Mouse (Mus musculus): ENCODE data around the gene Alyref. TPM values are rescaled to one million over a fixed set of nuclear protein-coding genes. Genes with fewer than 3 reads are reported as not detected.

Gene Alyref
- total RNA-seq, 1 experiment: 397 TPM

- H3K4me3 ChIP-seq (ENCODE audit: insufficient read depth in 1 of 2, low read depth in 1 of 2, low read length in 2 of 2, poor library complexity in 1 of 2, severe bottlenecking in 1 of 2): no peak overlapping the region; a peak in 1 of 4 replicates
These were observed 43.7 kb upstream of the Alyref start for GRCm38 (mm10) chr11:120641869-120642268.

GRCm38 (mm10) chr11:120641255-120641654, 43.1 kb upstream of the Alyref start:
- in situ Hi-C loops (cut with MboI; ENCODE audit: low sequenced_read_pairs in 2 of 2, unreplicated experiment in 2 of 2): no loop called here
- no peak for TF ChIP-seq HCFC1 (IDR thresholded peaks at IDR 0.05; ENCODE audit: borderline replicate concordance, insufficient read depth, low read length)
- no peak for TF ChIP-seq ZNF384 (IDR thresholded peaks at IDR 0.05; ENCODE audit: low read depth, low read length)
- no peak for TF ChIP-seq MAFK (IDR thresholded peaks at IDR 0.05; ENCODE audit: insufficient read depth, low read depth, low read length)
- no peak for TF ChIP-seq CHD2 (IDR thresholded peaks at IDR 0.05; ENCODE audit: low read depth, low read length)
- TF ChIP-seq ZC3H11A (IDR thresholded peaks at IDR 0.05; ENCODE audit: borderline replicate concordance, low read depth, low read length): no peak
- peak overlapping the region; percentile 2; the same call in 1 of the 2 replicates for H3K9ac ChIP-seq (ENCODE audit: insufficient read depth, low read depth, low read length, poor library complexity, severe bottlenecking)
- peaks cover 3% of the 10 kb centered on the region; the same call in 1 of the 2 replicates for H3K36me3 ChIP-seq (ENCODE audit: control insufficient read depth, insufficient read depth, low read length, poor library complexity, severe bottlenecking)
- no peak overlapping the region for H3K27ac ChIP-seq (ENCODE audit: insufficient read depth, low read depth, low read length, poor library complexity, severe bottlenecking)
- no peak for DNase-seq (ENCODE audit: low read depth, low spot score)
- H3K9me3 ChIP-seq (ENCODE audit: control insufficient read depth, insufficient read depth, low read depth, low read length): no peaks in the 10 kb centered on the region
- peak overlapping the region in 1 of 2 experiments; percentile 9; a peak in 1 of 4 replicates for H3K4me3 ChIP-seq (ENCODE audit: insufficient read depth in 1 of 2, low read depth in 1 of 2, low read length in 2 of 2, poor library complexity in 1 of 2, severe bottlenecking in 1 of 2)
- peaks cover 0 to 19% of the 10 kb centered on the region in 2 experiments; a peak in 2 of 4 replicates for H3K4me1 ChIP-seq (ENCODE audit: control insufficient read depth in 2 of 2, insufficient read depth in 2 of 2, low read length in 2 of 2, poor library complexity in 1 of 2)

More at GRCm38 (mm10) chr11:120641869-120642268, 43.7 kb upstream of the Alyref start:
- TF ChIP-seq HCFC1 (IDR thresholded peaks at IDR 0.05; ENCODE audit: borderline replicate concordance, insufficient read depth, low read length): no peak
- TF ChIP-seq MAFK (IDR thresholded peaks at IDR 0.05; ENCODE audit: insufficient read depth, low read depth, low read length): no peak
- TF ChIP-seq ZC3H11A (IDR thresholded peaks at IDR 0.05; ENCODE audit: borderline replicate concordance, low read depth, low read length): no peak
- TF ChIP-seq ZNF384 (IDR thresholded peaks at IDR 0.05; ENCODE audit: low read depth, low read length): no peak
- TF ChIP-seq CHD2 (IDR thresholded peaks at IDR 0.05; ENCODE audit: low read depth, low read length): no peak
- in situ Hi-C loops (cut with MboI; ENCODE audit: low sequenced_read_pairs in 2 of 2, unreplicated experiment in 2 of 2): no loop called here
- H3K4me1 ChIP-seq (ENCODE audit: control insufficient read depth in 2 of 2, insufficient read depth in 2 of 2, low read length in 2 of 2, poor library complexity in 1 of 2): peaks cover 0 to 16% of the 10 kb centered on the region in 2 experiments; a peak in 1 of 4 replicates
- H3K9me3 ChIP-seq (ENCODE audit: control insufficient read depth, insufficient read depth, low read depth, low read length): no peaks in the 10 kb centered on the region
- H3K9ac ChIP-seq (ENCODE audit: insufficient read depth, low read depth, low read length, poor library complexity, severe bottlenecking): no peak overlapping the region
- H3K36me3 ChIP-seq (ENCODE audit: control insufficient read depth, insufficient read depth, low read length, poor library complexity, severe bottlenecking): peaks cover 3% of the 10 kb centered on the region; the same call in 1 of the 2 replicates
- H3K27ac ChIP-seq (ENCODE audit: insufficient read depth, low read depth, low read length, poor library complexity, severe bottlenecking): no peak overlapping the region
- no peak for DNase-seq (ENCODE audit: low read depth, low spot score)

DNA sequence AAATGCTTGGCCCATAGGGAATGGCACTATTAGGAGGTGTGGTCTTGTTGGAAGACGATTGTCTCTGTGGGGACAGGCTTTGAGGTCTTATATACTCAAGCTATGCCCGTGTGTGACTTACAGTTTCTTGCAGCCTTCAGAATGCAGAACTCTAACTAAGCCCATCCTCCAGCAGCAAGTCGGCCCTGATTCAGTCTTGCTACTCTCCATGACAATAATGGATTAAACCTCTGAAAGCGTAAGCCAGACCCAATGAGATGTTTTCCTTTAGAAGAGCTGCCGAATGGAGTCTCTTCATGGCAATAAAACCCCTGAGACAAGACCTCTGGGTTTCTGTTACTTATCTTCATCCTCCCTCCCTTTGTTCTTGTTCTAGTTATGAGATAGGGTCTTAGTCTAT, 36.6 kb upstream of the Alyref start:
- Histone ChIP-seq H3K9ac (ENCODE audit: insufficient read depth, low read depth, low read length, poor library complexity, severe bottlenecking) (no peak overlapping the region; the same call in 1 of the 2 replicates), H3K36me3 (ENCODE audit: control insufficient read depth, insufficient read depth, low read length, poor library complexity, severe bottlenecking) (peaks cover 3% of the 10 kb centered on the region; the same call in 1 of the 2 replicates), H3K4me1 (ENCODE audit: control insufficient read depth in 2 of 2, insufficient read depth in 2 of 2, low read length in 2 of 2, poor library complexity in 1 of 2) (peaks cover 4 to 23% of the 10 kb centered on the region in 2 experiments), H3K4me3 (ENCODE audit: insufficient read depth in 1 of 2, low read depth in 1 of 2, low read length in 2 of 2, poor library complexity in 1 of 2, severe bottlenecking in 1 of 2) (peak overlapping the region; percentile 80 to 97; a peak in 3 of 4 replicates), H3K9me3 (ENCODE audit: control insufficient read depth, insufficient read depth, low read depth, low read length) (no peaks in the 10 kb centered on the region), H3K27ac (ENCODE audit: insufficient read depth, low read depth, low read length, poor library complexity, severe bottlenecking) (no peak overlapping the region)
- DNase-seq (ENCODE audit: low read depth, low spot score): no peak
- TF ChIP-seq ZC3H11A (IDR thresholded peaks at IDR 0.05; ENCODE audit: borderline replicate concordance, low read depth, low read length): no peak
- TF ChIP-seq ZNF384 (IDR thresholded peaks at IDR 0.05; ENCODE audit: low read depth, low read length): no peak
- TF ChIP-seq MAFK (IDR thresholded peaks at IDR 0.05; ENCODE audit: insufficient read depth, low read depth, low read length): no peak
- TF ChIP-seq HCFC1 (IDR thresholded peaks at IDR 0.05; ENCODE audit: borderline replicate concordance, insufficient read depth, low read length): no peak
- in situ Hi-C loops (cut with MboI; ENCODE audit: low sequenced_read_pairs in 2 of 2, unreplicated experiment in 2 of 2): no loop called here

DNA sequence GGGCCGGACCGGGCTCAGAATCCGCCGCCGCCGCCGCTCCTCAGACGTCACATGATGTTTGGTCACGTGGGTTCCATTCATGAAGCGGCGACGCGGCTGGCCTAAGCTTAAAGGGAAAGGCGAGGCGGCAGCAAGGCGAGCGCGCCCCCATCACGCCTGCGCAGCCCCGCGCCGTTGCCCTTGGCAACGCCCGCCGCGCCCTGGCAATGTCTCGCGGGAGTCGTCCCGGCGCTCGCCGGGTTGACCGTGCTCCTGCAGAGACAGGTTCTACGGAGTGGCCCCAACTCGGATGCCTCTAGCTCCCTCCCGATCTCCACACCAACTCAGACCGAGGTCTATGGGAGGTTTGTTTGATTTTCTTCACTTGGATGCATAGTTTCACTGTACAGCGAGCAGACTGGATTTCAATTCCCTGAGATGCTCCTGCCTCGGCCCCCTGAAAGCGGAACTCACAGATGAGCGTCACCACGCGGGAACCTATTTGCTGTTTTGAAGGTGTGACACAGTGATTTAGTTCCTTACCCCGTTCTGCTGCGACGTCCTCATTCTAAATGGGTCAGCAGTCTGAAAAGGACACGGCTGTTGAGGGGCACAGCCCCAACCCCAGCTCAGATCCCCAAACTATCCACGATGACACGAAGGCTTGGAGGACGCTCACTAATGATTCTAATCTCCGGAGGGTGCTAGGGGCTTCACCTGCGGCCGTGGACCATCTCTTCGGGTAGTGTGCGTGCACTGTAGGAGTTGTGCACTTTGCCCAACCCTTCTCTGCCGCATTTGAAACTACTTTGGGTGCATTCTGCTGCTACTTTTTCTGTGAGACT, 35.6 kb upstream of the Alyref start, which contains the start of gene Mafg:
Mafg (minus strand) TSS at position 81 of the 824 bp plus-strand sequence.
- in situ Hi-C loops (cut with MboI; ENCODE audit: low sequenced_read_pairs in 2 of 2, unreplicated experiment in 2 of 2): no loop called here
- H3K4me3 ChIP-seq (ENCODE audit: insufficient read depth in 1 of 2, low read depth in 1 of 2, low read length in 2 of 2, poor library complexity in 1 of 2, severe bottlenecking in 1 of 2): peak within 1 kb of the TSS; percentile 95 to 97
- no peak for TF ChIP-seq MAFK (IDR thresholded peaks at IDR 0.05; ENCODE audit: insufficient read depth, low read depth, low read length)
- TF ChIP-seq ZC3H11A (IDR thresholded peaks at IDR 0.05; ENCODE audit: borderline replicate concordance, low read depth, low read length): no peak
- no peak for TF ChIP-seq ZNF384 (IDR thresholded peaks at IDR 0.05; ENCODE audit: low read depth, low read length)
- peak; percentile 66; the same call in 1 of the 2 replicates for TF ChIP-seq HCFC1 (IDR thresholded peaks at IDR 0.05; ENCODE audit: borderline replicate concordance, insufficient read depth, low read length)
- peak; percentile 94 for TF ChIP-seq CHD2 (IDR thresholded peaks at IDR 0.05; ENCODE audit: low read depth, low read length)
- H3K9me3 ChIP-seq (ENCODE audit: control insufficient read depth, insufficient read depth, low read depth, low read length): no peaks in the 10 kb centered on the region
- peak within 1 kb of the TSS; percentile 98 for H3K9ac ChIP-seq (ENCODE audit: insufficient read depth, low read depth, low read length, poor library complexity, severe bottlenecking)
- H3K27ac ChIP-seq (ENCODE audit: insufficient read depth, low read depth, low read length, poor library complexity, severe bottlenecking): peak within 1 kb of the TSS; percentile 96
- peaks cover 9% of the 10 kb centered on the region for H3K36me3 ChIP-seq (ENCODE audit: control insufficient read depth, insufficient read depth, low read length, poor library complexity, severe bottlenecking)
- DNase-seq (ENCODE audit: low read depth, low spot score): peak; percentile 91
- peaks cover 4 to 32% of the 10 kb centered on the region in 2 experiments for H3K4me1 ChIP-seq (ENCODE audit: control insufficient read depth in 2 of 2, insufficient read depth in 2 of 2, low read length in 2 of 2, poor library complexity in 1 of 2)

Measured in ES-E14 (cell line).